Mouse (Mus musculus) adrenal gland, postnatal 25 days (tissue): Measurements from ENCODE around the gene U2surp. TPM values are rescaled to one million over a fixed set of nuclear protein-coding genes. Genes with fewer than 3 reads are reported as not detected.
"Not testable (repeated sequence)": the region's sequence is repeated elsewhere in the genome, so short reads cannot be mapped to it uniquely, and the experiment has no call there.

Source experiments
- DNase-seq: peaks from one replicate; pipeline ENCODE4 v3.0.0; 2021; ENCODE audit warnings: mixed read lengths
- total RNA-seq: library from RNA; stranded (reverse); gene quantifications from 2 replicates; pipeline ENCODE4 v1.2.3, GENCODE M21; 2021

U2surp gene
- total RNA-seq, 1 experiment from 2014 or later, result 63.2 TPM

- DNase-seq, result not testable (repeated sequence)
Measured at GRCm38 (mm10) chr9:95469011-95469576, 42.7 kb downstream of the U2surp start.

GRCm38 (mm10) chr9:95464028-95464427 is 47.8 kb downstream of the U2surp start:
- DNase-seq, result no peak

- DNase-seq, result no peak
Measured at GRCm38 (mm10) chr9:95451931-95452330, 59.9 kb downstream of the U2surp start.

GRCm38 (mm10) chr9:95450586-95450985 is 61.2 kb downstream of the U2surp start:
- DNase-seq, result no peak

- DNase-seq, result peak; percentile 18
Measured at GRCm38 (mm10) chr9:95442321-95442731, 69.5 kb downstream of the U2surp start.

- no peak for DNase-seq
Measured at GRCm38 (mm10) chr9:95437883-95438282, 73.9 kb downstream of the U2surp start.

GRCm38 (mm10) chr9:95436294-95436613 is 75.5 kb downstream of the U2surp start:
- no peak for DNase-seq

GRCm38 (mm10) chr9:95435506-95436293 is 76.1 kb downstream of the U2surp start:
- no peak for DNase-seq

- no peak for DNase-seq
Measured at GRCm38 (mm10) chr9:95428277-95428676, 83.5 kb downstream of the U2surp start.

GRCm38 (mm10) chr9:95413911-95414310 is 97.9 kb downstream of the U2surp start:
- no peak for DNase-seq

GRCm38 (mm10) chr9:95412047-95412446 is 99.7 kb downstream of the U2surp start:
- no peak for DNase-seq

GRCm38 (mm10) chr9:95407586-95408220 is 104.1 kb downstream of the U2surp start:
- DNase-seq, result peak; percentile 73

Other genes starting within 250 kb of the U2surp start
- gene Chst2, start 105.3 kb downstream of the U2surp start, total RNA-seq, result 35.8 and 51.1 TPM in 2 replicates
- 6.8 and 8.6 TPM in 2 replicates for gene Paqr9, start 47.7 kb upstream of the U2surp start, total RNA-seq
- 2.2 and 3.2 TPM in 2 replicates for gene Pcolce2, start 125.6 kb upstream of the U2surp start, total RNA-seq
- gene Trpc1, start 238.4 kb upstream of the U2surp start, total RNA-seq, result 2.2 and 3.2 TPM in 2 replicates